Mouse (Mus musculus): ENCODE results near the gene Letm1. TPM values are rescaled to one million over a fixed set of nuclear protein-coding genes. Genes with fewer than 3 reads are reported as not detected.

Letm1 gene
- polyA plus RNA-seq, 2 experiments = 31.3 to 44.4 TPM

GRCm38 (mm10) chr5:33791912-33792643 is 9.5 kb upstream of the Letm1 start:
- Histone ChIP-seq H3K36me3 (ENCODE audit: control insufficient read depth, insufficient read depth, low read length) (no peaks in the 10 kb centered on the region), H3K4me3 (replicated peaks; ENCODE audit: low read length) (no peak overlapping the region), H3K4me2 (replicated peaks; ENCODE audit: low read depth, low read length, severe bottlenecking) (no peak overlapping the region), H3K27me3 (ENCODE audit: control insufficient read depth, insufficient read depth, low read length) (no peaks in the 10 kb centered on the region), H3K4me1 (ENCODE audit: control insufficient read depth, insufficient read depth, low read length) (no peaks in the 10 kb centered on the region), H3K9ac (ENCODE audit: low read depth, low read length, severe bottlenecking) (no peak overlapping the region), H3K9me3 (ENCODE audit: control insufficient read depth, low read length) (no peaks in the 10 kb centered on the region; the same call in 1 of the 2 replicates), H3K27ac (replicated peaks; ENCODE audit: low read depth, low read length) (no peak overlapping the region)
- 64% methylated on average over 5 of the region's 5 CpGs for WGBS
- ATAC-seq (ENCODE audit: low FRiP score, low read depth) (no peak), DNase-seq (ENCODE audit: low spot score) (no peak)
- TF ChIP-seq POLR2A (IDR thresholded peaks at IDR 0.05; ENCODE audit: borderline replicate concordance, extremely low read depth, insufficient read depth, insufficient read length) = no peak

- peaks cover under 1% of the 10 kb centered on the region; the same call in 1 of the 2 replicates for H3K36me3 ChIP-seq (ENCODE audit: control insufficient read depth, insufficient read depth, low read length)
- peak; percentile 54 for ATAC-seq (ENCODE audit: low FRiP score, low read depth)
- H3K27me3 ChIP-seq (ENCODE audit: control insufficient read depth, insufficient read depth, low read length) = no peaks in the 10 kb centered on the region
- H3K9ac ChIP-seq (ENCODE audit: low read depth, low read length, severe bottlenecking) = peak overlapping the region; percentile 81
- no peak overlapping the region for H3K27ac ChIP-seq (replicated peaks; ENCODE audit: low read depth, low read length)
- no peak for DNase-seq (ENCODE audit: low spot score)
- WGBS = 6% methylated on average over 6 of the region's 6 CpGs
- no peak for TF ChIP-seq POLR2A (IDR thresholded peaks at IDR 0.05; ENCODE audit: borderline replicate concordance, extremely low read depth, insufficient read depth, insufficient read length)
- no peaks in the 10 kb centered on the region for H3K9me3 ChIP-seq (ENCODE audit: control insufficient read depth, low read length)
- H3K4me1 ChIP-seq (ENCODE audit: control insufficient read depth, insufficient read depth, low read length) = 0 out of 2 replicates have a peak, but pooled peaks cover 5% of the 10 kb centered on the region
- peak overlapping the region; percentile 90 for H3K4me2 ChIP-seq (replicated peaks; ENCODE audit: low read depth, low read length, severe bottlenecking)
- peak overlapping the region; percentile 77 for H3K4me3 ChIP-seq (replicated peaks; ENCODE audit: low read length)
Measured at GRCm38 (mm10) chr5:33782999-33783390, 378 bp upstream of the Letm1 start.

- peak overlapping the region; percentile 81 for H3K9ac ChIP-seq (ENCODE audit: low read depth, low read length, severe bottlenecking)
- H3K9me3 ChIP-seq (ENCODE audit: control insufficient read depth, low read length) = no peaks in the 10 kb centered on the region
- ATAC-seq (ENCODE audit: low FRiP score, low read depth) (0 out of 2 replicates have a peak, but pooled peaks have one; percentile 2), DNase-seq (ENCODE audit: low spot score) (no peak)
- 0 out of 2 replicates have a peak, but pooled peaks cover 5% of the 10 kb centered on the region for H3K4me1 ChIP-seq (ENCODE audit: control insufficient read depth, insufficient read depth, low read length)
- peak overlapping the region; percentile 77 for H3K4me3 ChIP-seq (replicated peaks; ENCODE audit: low read length)
- no peak overlapping the region for H3K27ac ChIP-seq (replicated peaks; ENCODE audit: low read depth, low read length)
- WGBS = 7% methylated on average over 11 of the region's 11 CpGs
- no peaks in the 10 kb centered on the region for H3K27me3 ChIP-seq (ENCODE audit: control insufficient read depth, insufficient read depth, low read length)
- peaks cover 8% of the 10 kb centered on the region for H3K36me3 ChIP-seq (ENCODE audit: control insufficient read depth, insufficient read depth, low read length)
- peak overlapping the region; percentile 90 for H3K4me2 ChIP-seq (replicated peaks; ENCODE audit: low read depth, low read length, severe bottlenecking)
- TF ChIP-seq POLR2A (IDR thresholded peaks at IDR 0.05; ENCODE audit: borderline replicate concordance, extremely low read depth, insufficient read depth, insufficient read length) = no peak
Measured at GRCm38 (mm10) chr5:33781964-33782344, 663 bp downstream of the Letm1 start.

GRCm38 (mm10) chr5:33777195-33777594 is 5.4 kb downstream of the Letm1 start:
- Histone ChIP-seq H3K4me2 (replicated peaks; ENCODE audit: low read depth, low read length, severe bottlenecking) (no peak overlapping the region), H3K4me3 (replicated peaks; ENCODE audit: low read length) (no peak overlapping the region), H3K4me1 (ENCODE audit: control insufficient read depth, insufficient read depth, low read length) (0 out of 2 replicates have a peak, but pooled peaks cover 5% of the 10 kb centered on the region), H3K9ac (ENCODE audit: low read depth, low read length, severe bottlenecking) (no peak overlapping the region), H3K36me3 (ENCODE audit: control insufficient read depth, insufficient read depth, low read length) (peaks cover 34% of the 10 kb centered on the region), H3K9me3 (ENCODE audit: control insufficient read depth, low read length) (no peaks in the 10 kb centered on the region), H3K27me3 (ENCODE audit: control insufficient read depth, insufficient read depth, low read length) (no peaks in the 10 kb centered on the region), H3K27ac (replicated peaks; ENCODE audit: low read depth, low read length) (no peak overlapping the region)
- DNase-seq (ENCODE audit: low spot score) (no peak), ATAC-seq (ENCODE audit: low FRiP score, low read depth) (no peak)
- no peak for TF ChIP-seq POLR2A (IDR thresholded peaks at IDR 0.05; ENCODE audit: borderline replicate concordance, extremely low read depth, insufficient read depth, insufficient read length)

GRCm38 (mm10) chr5:33743481-33743880 is 39.1 kb downstream of the Letm1 start:
- Histone ChIP-seq H3K27ac (replicated peaks; ENCODE audit: low read depth, low read length) (no peak overlapping the region), H3K9ac (ENCODE audit: low read depth, low read length, severe bottlenecking) (no peak overlapping the region), H3K4me1 (ENCODE audit: control insufficient read depth, insufficient read depth, low read length) (no peaks in the 10 kb centered on the region), H3K4me2 (replicated peaks; ENCODE audit: low read depth, low read length, severe bottlenecking) (no peak overlapping the region), H3K27me3 (ENCODE audit: control insufficient read depth, insufficient read depth, low read length) (no peaks in the 10 kb centered on the region), H3K9me3 (ENCODE audit: control insufficient read depth, low read length) (no peaks in the 10 kb centered on the region), H3K4me3 (replicated peaks; ENCODE audit: low read length) (no peak overlapping the region), H3K36me3 (ENCODE audit: control insufficient read depth, insufficient read depth, low read length) (peaks cover 79% of the 10 kb centered on the region)
- 93% methylated on average over 8 of the region's 8 CpGs for WGBS
- DNase-seq (ENCODE audit: low spot score) (no peak), ATAC-seq (ENCODE audit: low FRiP score, low read depth) (no peak)
- no peak for TF ChIP-seq POLR2A (IDR thresholded peaks at IDR 0.05; ENCODE audit: borderline replicate concordance, extremely low read depth, insufficient read depth, insufficient read length)
